Mouse (Mus musculus) embryonic fibroblast, embryonic 13.5 days (primary cell): ENCODE measurements around the gene Adh5.

Source experiments
- CTCF ChIP-seq: IDR thresholded peaks from 2 replicates; pipeline ENCODE4 v1.5.1; 2011; ENCODE audit warnings: mild to moderate bottlenecking, control low read depth, low read length, moderate library complexity, borderline replicate concordance; ENCODE audit not compliant: insufficient read depth
- POLR2A ChIP-seq: IDR thresholded peaks from 2 replicates; pipeline ENCODE4 v1.6.1; 2011; ENCODE audit warnings: low read depth, mild to moderate bottlenecking, control low read depth, low read length, moderate library complexity

GRCm38 (mm10) chr3:138430360-138430976 is 12.4 kb upstream of the Adh5 start:
- TF ChIP-seq CTCF (no peak), POLR2A (no peak)
